Mouse (Mus musculus) bone marrow, adult 2 months (tissue): ENCODE measurements at regions not wholly inside any gene's neighbourhood (a gene's known extent, or its start where the extent isn't known, plus 50 kb on each side); places are given as distances from the start of the nearest gene placed in this dataset.

ENCODE experiments used
- H3K27ac ChIP-seq: fragments of 200-500 bp; 2 replicates; pipeline ENCODE4 v1.5.1; 2012; ENCODE audit warnings: low read depth, mild to moderate bottlenecking, control low read depth, inconsistent platforms, low read length; ENCODE audit not compliant: control insufficient read depth, poor library complexity, insufficient read depth
- H3K4me1 ChIP-seq: fragments of 200-500 bp; 2 replicates; pipeline ENCODE4 v1.6.1; 2011; ENCODE audit warnings: low read length; ENCODE audit not compliant: control insufficient read depth, insufficient read depth
- H3K4me3 ChIP-seq: fragments of 200-500 bp; replicated peaks from 2 replicates; pipeline ENCODE3; 2011; ENCODE audit warnings: mild to moderate bottlenecking, low read depth, low read length, control low read depth; ENCODE audit not compliant: control insufficient read depth
- CTCF ChIP-seq: fragments of 200-500 bp; IDR thresholded peaks from 2 replicates; pipeline ENCODE4 v1.5.1; 2011; ENCODE audit warnings: low read length, control low read depth; ENCODE audit not compliant: control insufficient read depth, insufficient read depth
- POLR2A ChIP-seq: fragments of 200-500 bp; IDR thresholded peaks from 2 replicates; pipeline ENCODE4 v1.6.1; 2011; ENCODE audit warnings: low read depth, mild to moderate bottlenecking, control low read depth, low read length, borderline replicate concordance; ENCODE audit not compliant: control insufficient read depth
- WGBS: fragments of 180-500 bp; shearing (Covaris S2); methylation state at CpG from one replicate; pipeline ENCODE4 v1.1.7; 2018; 5-methylcytosine and 5-hydroxymethylcytosine counted together

DNA sequence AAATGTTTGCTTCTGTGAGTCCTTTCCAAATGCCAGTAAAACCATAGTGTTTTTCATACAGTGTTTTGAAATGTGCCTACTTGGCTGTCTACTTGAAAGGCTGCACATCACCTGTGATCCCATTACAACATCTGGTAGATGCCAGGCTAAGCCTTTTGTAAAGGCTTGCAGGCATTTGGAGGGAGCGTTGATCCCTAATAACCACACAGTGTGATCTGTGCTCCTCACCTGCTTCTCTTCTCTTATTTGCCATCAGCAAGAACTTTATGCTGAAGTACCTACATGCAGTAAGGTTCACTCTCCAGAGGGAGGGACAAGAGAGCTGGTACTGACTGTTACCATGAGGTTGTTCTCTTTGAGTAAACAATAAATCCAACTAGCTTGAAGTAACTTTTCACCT is 1553.7 kb upstream of the Slc10a2 start:
- H3K27ac ChIP-seq, result no peak overlapping the region
- no peaks in the 10 kb centered on the region for H3K4me1 ChIP-seq
- TF ChIP-seq CTCF (no peak), POLR2A (no peak)
- 84% methylated on average over 1 of the region's 1 CpGs for WGBS
- H3K4me3 ChIP-seq, result no peak overlapping the region

DNA sequence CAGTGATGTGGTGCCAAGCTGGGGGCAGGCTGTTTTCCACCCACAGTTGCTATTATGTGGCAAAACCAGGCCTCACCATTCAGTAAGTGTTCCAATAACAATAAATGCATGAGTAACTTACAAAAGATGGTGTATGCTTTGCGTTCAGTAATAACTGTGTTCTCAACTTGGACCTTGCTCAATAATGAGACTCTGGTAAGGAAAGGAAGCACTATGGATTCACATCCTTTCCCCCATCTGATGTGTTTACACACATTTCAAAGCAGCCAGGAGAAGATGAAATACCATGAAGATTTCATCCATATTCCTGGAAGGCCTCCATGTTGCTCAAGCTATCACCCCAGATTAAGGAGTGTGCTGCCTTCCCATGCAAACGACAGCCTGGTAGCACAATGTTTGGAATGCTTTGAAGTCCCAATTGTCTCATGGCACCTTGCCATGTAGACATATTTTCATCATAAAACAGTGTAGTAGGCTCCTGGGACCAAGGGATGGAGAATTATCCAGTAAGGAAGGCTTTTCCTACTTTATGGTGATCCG is 1552.4 kb upstream of the Slc10a2 start:
- no peak overlapping the region for H3K4me3 ChIP-seq
- no peak overlapping the region for H3K27ac ChIP-seq
- 72% methylated on average over 3 of the region's 3 CpGs for WGBS
- H3K4me1 ChIP-seq, result no peaks in the 10 kb centered on the region
- no peak for TF ChIP-seq POLR2A
- TF ChIP-seq CTCF, result no peak

DNA sequence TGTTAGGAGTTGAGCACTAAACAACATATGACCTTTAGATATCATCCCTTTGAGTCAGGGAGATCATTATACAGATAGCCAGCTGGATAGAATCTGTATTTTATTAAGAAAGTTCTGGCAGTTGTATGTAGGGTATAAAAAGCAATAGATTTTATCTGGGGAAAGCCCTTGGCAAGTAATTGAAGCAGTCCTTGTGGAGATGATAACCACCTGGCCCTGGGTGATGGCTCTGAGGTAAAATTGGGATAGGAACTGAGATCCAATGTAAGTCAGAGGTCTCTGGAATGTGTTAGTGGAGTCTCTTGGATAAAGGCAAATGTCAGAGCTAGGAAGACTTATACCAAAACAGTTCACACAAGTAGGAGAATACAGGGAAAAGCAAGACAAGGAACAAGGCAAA is 1547.0 kb upstream of the Slc10a2 start:
- no peak for TF ChIP-seq POLR2A
- Histone ChIP-seq H3K4me1 (no peaks in the 10 kb centered on the region), H3K27ac (no peak overlapping the region), H3K4me3 (no peak overlapping the region)

DNA sequence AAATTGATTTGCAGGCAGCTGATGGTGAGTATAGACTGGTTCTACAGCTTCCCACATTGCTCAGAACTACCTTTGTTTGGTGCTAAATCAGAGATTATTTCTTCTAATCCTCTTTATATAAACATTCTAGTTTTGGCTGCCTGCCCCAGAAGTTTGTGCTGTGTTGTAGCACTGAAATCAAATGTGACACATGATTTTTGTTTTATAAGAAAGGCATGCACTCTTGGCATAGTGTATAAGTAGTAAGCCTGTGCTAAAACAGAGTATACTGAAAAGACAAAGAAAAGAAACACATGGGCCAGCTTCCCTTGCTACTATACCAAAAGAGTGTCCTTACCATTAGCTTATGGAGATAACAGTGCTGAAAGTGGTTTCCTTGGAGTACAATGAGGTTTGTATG is 1542.9 kb upstream of the Slc10a2 start:
- H3K4me3 ChIP-seq, result no peak overlapping the region
- no peaks in the 10 kb centered on the region for H3K4me1 ChIP-seq
- no peak overlapping the region for H3K27ac ChIP-seq
- TF ChIP-seq POLR2A (no peak), CTCF (no peak)

DNA sequence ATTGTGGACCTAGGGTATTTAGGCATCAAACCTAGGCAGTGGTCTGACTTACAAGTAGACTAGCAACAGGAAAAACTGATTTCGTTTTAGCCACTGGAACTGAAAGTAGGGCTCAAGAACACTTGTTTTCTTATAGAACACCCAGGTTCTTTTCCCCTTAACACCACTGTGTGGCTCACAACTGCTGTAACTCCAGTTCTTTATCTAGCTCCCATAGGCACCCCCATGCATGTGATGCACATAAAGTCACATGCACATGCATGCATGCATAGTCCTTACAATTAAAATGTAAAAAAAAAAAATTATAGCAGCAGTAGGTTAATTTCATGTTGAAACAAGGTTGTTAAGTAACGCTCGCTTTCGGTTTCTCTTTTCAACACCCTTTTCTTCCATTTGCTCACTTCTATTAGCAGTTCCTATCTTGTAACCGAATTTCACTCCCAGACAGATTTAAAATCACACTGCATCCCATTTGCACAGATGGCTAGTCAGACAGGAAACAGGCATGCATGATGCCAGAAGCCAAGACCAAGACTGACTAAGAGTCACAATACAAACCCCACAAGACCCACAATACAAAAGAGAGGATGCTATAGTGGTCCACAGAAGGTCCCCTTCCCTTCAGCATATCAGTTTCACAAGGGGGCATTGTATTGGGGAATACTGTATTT is 1540.3 kb upstream of the Slc10a2 start:
- TF ChIP-seq CTCF (no peak), POLR2A (no peak)
- no peak overlapping the region for H3K27ac ChIP-seq
- WGBS, result 55% methylated on average over 5 of the region's 5 CpGs
- no peaks in the 10 kb centered on the region for H3K4me1 ChIP-seq
- H3K4me3 ChIP-seq, result no peak overlapping the region

DNA sequence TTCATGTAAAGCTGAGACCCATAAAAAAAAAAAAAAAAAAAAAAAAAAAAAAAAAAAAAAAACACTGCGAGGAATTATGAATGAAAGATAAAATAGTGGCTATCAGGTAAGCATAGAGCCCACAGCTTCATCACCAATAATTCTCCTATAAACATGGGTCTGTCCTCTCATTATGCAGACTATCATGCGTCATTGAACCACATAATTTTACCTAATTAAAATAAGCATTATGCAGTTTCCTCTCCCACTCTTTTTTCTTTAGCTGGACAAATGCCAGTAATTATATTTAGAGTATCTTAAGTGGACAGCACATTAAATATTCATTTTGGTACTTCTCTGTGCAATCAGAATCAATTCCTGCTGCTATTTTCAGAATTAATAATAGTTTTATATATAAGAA is 1539.2 kb upstream of the Slc10a2 start:
- Histone ChIP-seq H3K4me3 (no peak overlapping the region), H3K4me1 (no peaks in the 10 kb centered on the region), H3K27ac (no peak overlapping the region)
- TF ChIP-seq POLR2A (no peak), CTCF (no peak)
- WGBS, result 73% methylated on average over 2 of the region's 2 CpGs

DNA sequence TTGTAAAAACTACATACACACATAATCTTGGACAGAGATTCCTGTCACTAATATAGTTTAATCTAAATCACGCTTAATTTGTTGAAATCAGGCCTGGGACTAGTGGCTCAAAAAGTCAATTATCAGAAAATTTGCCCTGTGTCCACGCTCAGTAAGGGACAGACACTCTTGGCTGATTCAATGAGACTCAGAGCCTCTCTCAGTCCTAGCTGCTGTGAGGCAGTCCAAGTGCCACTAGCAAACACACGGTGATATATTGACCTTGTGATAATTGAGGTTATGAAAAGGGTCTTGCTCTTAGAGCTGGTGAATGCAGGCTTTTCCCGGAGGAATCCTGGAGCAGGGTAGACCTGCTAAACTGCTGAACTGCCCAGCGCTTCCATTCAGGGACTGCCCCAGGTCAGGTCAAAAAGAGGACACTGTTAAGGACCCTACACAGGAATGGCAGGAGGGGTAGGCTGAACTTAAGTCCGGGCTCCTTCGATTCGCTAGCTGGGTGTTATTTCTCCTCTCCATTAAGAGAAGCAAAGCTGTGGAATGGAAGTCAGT is 1521.9 kb upstream of the Slc10a2 start:
- no peak overlapping the region for H3K27ac ChIP-seq
- no peak for TF ChIP-seq POLR2A
- TF ChIP-seq CTCF, result no peak
- no peaks in the 10 kb centered on the region for H3K4me1 ChIP-seq
- no peak overlapping the region for H3K4me3 ChIP-seq
- 83% methylated on average over 8 of the region's 8 CpGs for WGBS

DNA sequence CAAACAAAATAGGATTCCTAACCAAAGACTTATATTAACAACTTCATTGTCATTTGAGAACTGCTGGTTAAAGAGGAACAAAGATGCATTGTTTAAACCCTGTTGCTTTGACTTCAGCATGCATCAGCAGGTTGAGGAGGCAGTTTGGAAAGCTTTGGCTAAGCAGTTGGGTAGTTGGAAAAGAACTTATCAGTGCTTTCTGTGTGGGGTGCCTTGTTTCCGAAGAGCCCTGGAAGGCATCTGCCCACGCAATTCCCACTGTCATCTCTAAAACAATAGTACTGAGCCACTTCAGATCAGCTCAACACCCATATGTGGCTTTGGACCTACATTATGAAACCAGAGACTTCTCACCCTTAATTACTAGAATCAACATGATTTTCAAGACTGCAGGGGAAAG is 1503.7 kb upstream of the Slc10a2 start:
- H3K27ac ChIP-seq, result no peak overlapping the region
- no peak for TF ChIP-seq POLR2A
- H3K4me1 ChIP-seq, result no peaks in the 10 kb centered on the region
- 76% methylated on average over 2 of the region's 2 CpGs for WGBS
- no peak overlapping the region for H3K4me3 ChIP-seq

DNA sequence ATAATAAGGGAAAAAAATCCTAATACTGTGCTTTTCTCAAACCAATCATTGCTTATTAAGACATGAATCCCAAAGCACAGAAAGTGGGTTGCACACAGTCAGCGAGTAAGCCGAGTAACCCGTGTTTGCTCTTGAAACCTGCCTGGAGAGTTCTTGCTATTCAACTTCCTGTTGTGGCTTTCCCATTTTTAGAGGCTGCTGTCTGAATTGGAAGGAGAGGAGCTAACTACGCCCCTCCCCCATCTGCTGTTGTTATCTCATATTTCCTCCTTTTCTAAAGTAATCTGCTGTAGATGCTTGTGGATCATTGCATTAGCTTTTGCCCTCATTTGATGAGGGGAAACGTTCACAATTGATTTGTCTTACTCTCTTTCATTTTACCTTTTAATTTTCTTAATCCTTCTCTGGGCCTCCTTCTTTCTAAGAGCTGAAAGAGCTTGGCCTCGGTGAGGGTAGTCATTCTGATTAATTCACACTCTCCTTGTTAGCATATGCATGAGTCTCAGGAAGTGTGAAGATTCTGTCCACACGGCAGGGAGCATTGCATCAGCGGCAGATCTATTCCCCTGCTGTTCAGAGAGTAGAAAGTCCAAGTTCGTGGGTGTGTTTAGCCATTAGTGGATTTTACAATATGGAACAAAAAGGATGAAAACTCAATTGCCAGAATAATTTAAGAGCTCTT is 1501.8 kb upstream of the Slc10a2 start:
- no peak overlapping the region for H3K27ac ChIP-seq
- H3K4me3 ChIP-seq, result no peak overlapping the region
- WGBS, result 4% methylated on average over 9 of the region's 9 CpGs
- H3K4me1 ChIP-seq, result no peaks in the 10 kb centered on the region
- TF ChIP-seq CTCF, result no peak
- TF ChIP-seq POLR2A, result no peak
